Mouse (Mus musculus): ENCODE data around the gene Nfya.

GRCm38 (mm10) chr17:48360462-48360861, 49.2 kb downstream of the Nfya start:
- TF ChIP-seq POLR2A (IDR thresholded peaks at IDR 0.05; ENCODE audit: control insufficient read depth, low read depth, low read length), result no peak
- TF ChIP-seq CTCF (IDR thresholded peaks at IDR 0.05; ENCODE audit: control insufficient read depth, insufficient read depth, insufficient replicate concordance, low read depth, low read length), result no peak

Data from testis, adult 2 months (tissue).